11 mouse cellular contexts compared by ENCODE assay signal in genomic region chr6:6859111-6859949, GRCm38 (mm10). TPM values are rescaled to one million over a fixed set of nuclear protein-coding genes. Genes with fewer than 3 reads are reported as not detected.
A peak's percentile ranks its signal among the peaks of the same experiment; 100 is the strongest.
DNase-seq lines count a peak whose midpoint lies in the region; ATAC-seq and TF ChIP-seq lines count a peak whose summit lies in the region.
"Had no signal": no experiment of that assay in that cellular context is flagged by ENCODE, and none has a peak within 500 bp of the region (broad histone marks: within the 10 kb centered on the region; RNA-seq: fewer than 3 reads in every experiment).

No protein-coding gene starts in this region.

- no peak for ATAC-seq in intestine, embryonic 14.5 days (replicated peaks; ENCODE audit: low FRiP score, low TSS enrichment, low read depth)
- no peak for ATAC-seq in intestine, embryonic 15.5 days
- ATAC-seq in embryonic facial prominence, embryonic 14.5 days (ENCODE audit: low read depth) = no peak
- ATAC-seq in limb, embryonic 15.5 days (ENCODE audit: insufficient number of reproducible peaks, low FRiP score, low TSS enrichment, low read depth) = no peak
- ATAC-seq in CD4-positive, CD25-positive, alpha-beta regulatory T cell, adult 4 months = no peak

- TF ChIP-seq POLR2A in bone marrow macrophage, adult 2 months (IDR thresholded peaks at IDR 0.05; ENCODE audit: borderline replicate concordance, low read depth, low read length) = no peak

- no peak overlapping the region for H3K4me2 ChIP-seq in intestine, embryonic 14.5 days (ENCODE audit: low read length)
- H3K4me2 ChIP-seq in intestine, embryonic 15.5 days (replicated peaks) = no peak overlapping the region
- H3K4me2 ChIP-seq in embryonic facial prominence, embryonic 14.5 days (ENCODE audit: low read depth, low read length) = peak overlapping the region; percentile 72
- peak overlapping the region; percentile 32; the same call in 1 of the 2 replicates for H3K4me2 ChIP-seq in limb, embryonic 15.5 days

- no peak overlapping the region for H3K4me3 ChIP-seq in intestine, embryonic 14.5 days (ENCODE audit: low read depth, low read length)
- no peak overlapping the region for H3K4me3 ChIP-seq in intestine, embryonic 15.5 days (replicated peaks)
- H3K4me3 ChIP-seq in bone marrow macrophage, adult 2 months (ENCODE audit: insufficient read depth, low read length) = peak overlapping the region; percentile 30; the same call in 1 of the 2 replicates
- peak overlapping the region; percentile 38 for H3K4me3 ChIP-seq in embryonic facial prominence, embryonic 14.5 days (ENCODE audit: low read depth, low read length)
- H3K4me3 ChIP-seq in limb, embryonic 15.5 days = peak overlapping the region; percentile 12; the same call in 1 of the 2 replicates
- H3K4me3 ChIP-seq: liver, embryonic 13.5 days had no signal

- H3K27me3 ChIP-seq in intestine, embryonic 14.5 days (replicated peaks; ENCODE audit: control insufficient read depth, insufficient read depth, low read length) = peaks cover 99% of the 10 kb centered on the region
- H3K27me3 ChIP-seq in intestine, embryonic 15.5 days (replicated peaks) = peaks cover 89% of the 10 kb centered on the region
- H3K27me3 ChIP-seq in embryonic facial prominence, embryonic 14.5 days (replicated peaks; ENCODE audit: control insufficient read depth, insufficient read depth, low read length) = peaks cover 96% of the 10 kb centered on the region
- H3K27me3 ChIP-seq in limb, embryonic 15.5 days = peaks cover 92% of the 10 kb centered on the region

- no peaks in the 10 kb centered on the region for H3K9me3 ChIP-seq in intestine, embryonic 14.5 days (ENCODE audit: control insufficient read depth, low read length)
- no peaks in the 10 kb centered on the region for H3K9me3 ChIP-seq in intestine, embryonic 15.5 days
- H3K9me3 ChIP-seq in embryonic facial prominence, embryonic 14.5 days (ENCODE audit: control insufficient read depth, low read length) = no peaks in the 10 kb centered on the region
- no peaks in the 10 kb centered on the region for H3K9me3 ChIP-seq in limb, embryonic 15.5 days
- H3K9me3 ChIP-seq: liver, embryonic 13.5 days had no signal

- peak; percentile 58 for DNase-seq in intestine, embryonic 14.5 days (ENCODE audit: low spot score)
- no peak for DNase-seq in embryonic facial prominence, embryonic 14.5 days (ENCODE audit: low spot score)
- no peak for DNase-seq in kidney, postnatal 14 days
- no peak for DNase-seq in B cell, adult 2 months
- DNase-seq: kidney, adult 8-10 months; liver, embryonic 13.5 days; thymus, postnatal 4 days had no signal

- H3K4me1 ChIP-seq in intestine, embryonic 14.5 days (replicated peaks; ENCODE audit: control insufficient read depth, insufficient read depth, low read length) = peaks cover 13% of the 10 kb centered on the region; the same call in 1 of the 2 replicates
- peaks cover 27% of the 10 kb centered on the region for H3K4me1 ChIP-seq in intestine, embryonic 15.5 days (replicated peaks)
- peaks cover 2% of the 10 kb centered on the region; the same call in 1 of the 2 replicates for H3K4me1 ChIP-seq in bone marrow macrophage, adult 2 months (ENCODE audit: control insufficient read depth, insufficient read depth, low read length)
- peaks cover 10% of the 10 kb centered on the region; the same call in 1 of the 2 replicates for H3K4me1 ChIP-seq in embryonic facial prominence, embryonic 14.5 days (ENCODE audit: control insufficient read depth, insufficient read depth, low read length)
- peaks cover 55% of the 10 kb centered on the region for H3K4me1 ChIP-seq in limb, embryonic 15.5 days

- no peak overlapping the region for H3K9ac ChIP-seq in intestine, embryonic 14.5 days (ENCODE audit: low read length)
- H3K9ac ChIP-seq in intestine, embryonic 15.5 days = no peak overlapping the region
- H3K9ac ChIP-seq in embryonic facial prominence, embryonic 14.5 days (ENCODE audit: low read depth, low read length) = peak overlapping the region; percentile 67
- no peak overlapping the region for H3K9ac ChIP-seq in limb, embryonic 15.5 days
- H3K9ac ChIP-seq: liver, embryonic 13.5 days had no signal

- no peaks in the 10 kb centered on the region for H3K36me3 ChIP-seq in intestine, embryonic 14.5 days (ENCODE audit: control insufficient read depth, insufficient read depth, low read length)
- no peaks in the 10 kb centered on the region for H3K36me3 ChIP-seq in intestine, embryonic 15.5 days
- H3K36me3 ChIP-seq in embryonic facial prominence, embryonic 14.5 days (ENCODE audit: control insufficient read depth, insufficient read depth, low read length) = no peaks in the 10 kb centered on the region
- no peaks in the 10 kb centered on the region for H3K36me3 ChIP-seq in limb, embryonic 15.5 days
- H3K36me3 ChIP-seq: liver, embryonic 13.5 days had no signal

- no peak for TF ChIP-seq CTCF in bone marrow macrophage, adult 2 months (IDR thresholded peaks at IDR 0.05; ENCODE audit: low read depth, low read length)

- no peak overlapping the region for H3K27ac ChIP-seq in intestine, embryonic 14.5 days (ENCODE audit: low read depth)
- H3K27ac ChIP-seq in intestine, embryonic 15.5 days = no peak overlapping the region
- H3K27ac ChIP-seq in bone marrow macrophage, adult 2 months (ENCODE audit: insufficient read depth, low read depth, low read length) = no peak overlapping the region
- H3K27ac ChIP-seq in embryonic facial prominence, embryonic 14.5 days (replicated peaks; ENCODE audit: low read depth, low read length) = peak overlapping the region; percentile 77
- no peak overlapping the region for H3K27ac ChIP-seq in limb, embryonic 15.5 days
- H3K27ac ChIP-seq: liver, embryonic 13.5 days had no signal

- WGBS in intestine, embryonic 14.5 days = 2% methylated on average over 19 of the region's 19 CpGs
- WGBS in intestine, embryonic 15.5 days = 4% methylated on average over 19 of the region's 19 CpGs
- 6% methylated on average over 19 of the region's 19 CpGs for WGBS in embryonic facial prominence, embryonic 14.5 days
- 10% methylated on average over 19 of the region's 19 CpGs for WGBS in limb, embryonic 15.5 days

RNA-seq across cellular contexts. Expression of gene Dlx6, which starts 3.8 kb away (rescaled TPM):
- not detected in 2 replicates for polyA plus RNA-seq in intestine, embryonic 14.5 days (2014; fragmentation: Nextera tagmentation; extraction: Ambion mirVana)
- polyA plus RNA-seq in intestine, embryonic 15.5 days (2015; fragmentation: Nextera tagmentation; extraction: Ambion mirVana) = 0.16 TPM in 1 of 2 replicates, not detected in the other
- polyA plus RNA-seq in bone marrow macrophage, adult 2 months (2012; ENCODE audit: insufficient read depth, insufficient read length, missing spikeins) = 1.2 TPM in 1 of 2 replicates, not detected in the other
- 2.8 and 3.7 TPM in 2 replicates for polyA plus RNA-seq in embryonic facial prominence, embryonic 14.5 days (2014; fragmentation: Nextera tagmentation; extraction: Ambion mirVana)
- polyA plus RNA-seq in limb, embryonic 15.5 days (2015; fragmentation: Nextera tagmentation; extraction: Ambion mirVana) = 1.5 and 1.7 TPM in 2 replicates
- not detected for polyA plus RNA-seq in CD4-positive, CD25-positive, alpha-beta regulatory T cell, adult 4 months (2017; shearing (Covaris generic))
- polyA plus RNA-seq: liver, embryonic 13.5 days had no signal

RNA-seq across cellular contexts. Expression of gene Dlx5, which starts 22.6 kb away (rescaled TPM):
- polyA plus RNA-seq in intestine, embryonic 14.5 days (2014; fragmentation: Nextera tagmentation; extraction: Ambion mirVana) = 2.4 and 2.8 TPM in 2 replicates
- polyA plus RNA-seq in intestine, embryonic 15.5 days (2015; fragmentation: Nextera tagmentation; extraction: Ambion mirVana) = 1.5 and 2.1 TPM in 2 replicates
- polyA plus RNA-seq in bone marrow macrophage, adult 2 months (2012; ENCODE audit: insufficient read depth, insufficient read length, missing spikeins) = 0.42 TPM in 1 of 2 replicates, not detected in the other
- polyA plus RNA-seq in embryonic facial prominence, embryonic 14.5 days (2014; fragmentation: Nextera tagmentation; extraction: Ambion mirVana) = 38.0 and 40.2 TPM in 2 replicates
- polyA plus RNA-seq in limb, embryonic 15.5 days (2015; fragmentation: Nextera tagmentation; extraction: Ambion mirVana) = 47.5 and 53.8 TPM in 2 replicates
- polyA plus RNA-seq in CD4-positive, CD25-positive, alpha-beta regulatory T cell, adult 4 months (2017; shearing (Covaris generic)) = not detected
- polyA plus RNA-seq: liver, embryonic 13.5 days had no signal

Comparison
In these comparisons a context has a peak if more than half of its experiments do, and no peak if none do; other contexts are left out.
1. H3K4me2 ChIP-seq: peak in embryonic facial prominence, embryonic 14.5 days (single experiment) and limb, embryonic 15.5 days (single experiment); none in intestine, embryonic 14.5 days (single experiment) and intestine, embryonic 15.5 days (single experiment).
2. H3K4me3 ChIP-seq: peak in bone marrow macrophage, adult 2 months (single experiment), embryonic facial prominence, embryonic 14.5 days (single experiment) and limb, embryonic 15.5 days (single experiment); none in intestine, embryonic 14.5 days (single experiment) and intestine, embryonic 15.5 days (single experiment).
3. RNA of gene Dlx5, which starts 22.6 kb away (polyA plus RNA-seq): 47.5 to 53.8 TPM in limb, embryonic 15.5 days and 38.0 to 40.2 TPM in embryonic facial prominence, embryonic 14.5 days; 2.4 to 2.8 TPM in intestine, embryonic 14.5 days, 1.5 to 2.1 TPM in intestine, embryonic 15.5 days, 0.42 TPM in bone marrow macrophage, adult 2 months and not detected in CD4-positive, CD25-positive, alpha-beta regulatory T cell, adult 4 months; every median in the first group is over 10 times any median in the second.